24 mouse cellular contexts compared by ENCODE assay signal in the genomic region with DNA sequence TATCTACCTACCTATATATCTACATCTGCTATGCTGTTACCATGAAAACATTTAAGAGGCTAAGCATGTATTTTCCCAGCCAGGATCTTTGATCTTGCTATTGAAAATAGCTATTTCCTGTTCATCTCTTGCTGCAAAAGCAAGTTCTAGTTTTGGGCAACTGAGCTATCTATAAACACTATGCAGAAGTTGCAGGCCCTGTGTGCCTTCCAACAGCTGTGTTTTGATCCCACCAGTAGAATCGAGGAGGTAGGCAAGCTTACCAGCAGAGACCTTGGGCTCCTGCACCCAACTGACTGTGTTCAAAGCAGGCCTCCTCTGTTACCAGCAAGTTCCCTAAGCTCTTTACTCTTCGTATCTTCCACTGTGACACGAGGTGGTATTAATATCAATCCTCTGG.
A peak's percentile ranks its signal among the peaks of the same experiment; 100 is the strongest.
DNase-seq lines count a peak whose midpoint lies in the region; ATAC-seq and TF ChIP-seq lines count a peak whose summit lies in the region.
"Had no signal": no experiment of that assay in that cellular context is flagged by ENCODE, and none has a peak within 500 bp of the region (broad histone marks: within the 10 kb centered on the region; RNA-seq: fewer than 3 reads in every experiment).

No protein-coding gene starts in this region.

- no peak for TF ChIP-seq CTCF in intestine, postnatal 0 days (IDR thresholded peaks at IDR 0.05; ENCODE audit: low read depth)

- 69% methylated on average over 3 of the region's 3 CpGs for WGBS in embryonic facial prominence, embryonic 14.5 days
- 81% methylated on average over 3 of the region's 3 CpGs for WGBS in embryonic facial prominence, embryonic 10.5 days
- WGBS in intestine, embryonic 14.5 days = 80% methylated on average over 3 of the region's 3 CpGs
- 82% methylated on average over 3 of the region's 3 CpGs for WGBS in intestine, postnatal 0 days
- 51% methylated on average over 3 of the region's 3 CpGs for WGBS in midbrain, embryonic 13.5 days
- 75% methylated on average over 3 of the region's 3 CpGs for WGBS in midbrain, embryonic 10.5 days

- no peaks in the 10 kb centered on the region for H3K36me3 ChIP-seq in embryonic facial prominence, embryonic 14.5 days (ENCODE audit: control insufficient read depth, insufficient read depth, low read length)
- H3K36me3 ChIP-seq in embryonic facial prominence, embryonic 10.5 days (replicated peaks) = no peaks in the 10 kb centered on the region
- H3K36me3 ChIP-seq in intestine, embryonic 14.5 days (ENCODE audit: control insufficient read depth, insufficient read depth, low read length) = no peaks in the 10 kb centered on the region
- H3K36me3 ChIP-seq in intestine, postnatal 0 days (ENCODE audit: control insufficient read depth, insufficient read depth) = no peaks in the 10 kb centered on the region
- H3K36me3 ChIP-seq in midbrain, embryonic 13.5 days = peaks cover 5% of the 10 kb centered on the region
- no peaks in the 10 kb centered on the region for H3K36me3 ChIP-seq in midbrain, embryonic 10.5 days
- H3K36me3 ChIP-seq: forebrain, embryonic 15.5 days; G1E had no signal

- no peak overlapping the region for H3K9ac ChIP-seq in embryonic facial prominence, embryonic 14.5 days (ENCODE audit: low read depth, low read length)
- no peak overlapping the region for H3K9ac ChIP-seq in intestine, embryonic 14.5 days (ENCODE audit: low read length)
- no peak overlapping the region for H3K9ac ChIP-seq in intestine, postnatal 0 days (ENCODE audit: low read depth, low read length)
- no peak overlapping the region for H3K9ac ChIP-seq in midbrain, embryonic 13.5 days (replicated peaks)
- H3K9ac ChIP-seq: embryonic facial prominence, embryonic 13.5 days; forebrain, embryonic 13.5 days; forebrain, embryonic 15.5 days; forebrain, postnatal 0 days had no signal

- no peak overlapping the region for H3K4me3 ChIP-seq in embryonic facial prominence, embryonic 14.5 days (ENCODE audit: low read depth, low read length)
- H3K4me3 ChIP-seq in embryonic facial prominence, embryonic 10.5 days = no peak overlapping the region
- no peak overlapping the region for H3K4me3 ChIP-seq in intestine, embryonic 14.5 days (ENCODE audit: low read depth, low read length)
- H3K4me3 ChIP-seq in intestine, postnatal 0 days (ENCODE audit: low read depth, low read length) = no peak overlapping the region
- no peak overlapping the region for H3K4me3 ChIP-seq in midbrain, embryonic 13.5 days (replicated peaks)
- no peak overlapping the region for H3K4me3 ChIP-seq in midbrain, embryonic 10.5 days
- H3K4me3 ChIP-seq: embryonic facial prominence, embryonic 13.5 days; forebrain, embryonic 13.5 days; forebrain, embryonic 15.5 days had no signal

- 0 out of 2 replicates have a peak, but pooled peaks have one; percentile 66 for ATAC-seq in embryonic facial prominence, embryonic 14.5 days (ENCODE audit: low read depth)
- no peak for ATAC-seq in intestine, embryonic 14.5 days (replicated peaks; ENCODE audit: low FRiP score, low TSS enrichment, low read depth)
- ATAC-seq in intestine, postnatal 0 days = no peak
- ATAC-seq in midbrain, embryonic 13.5 days = no peak
- ATAC-seq: activated CD4-positive, CD25-positive, alpha-beta regulatory T cell, adult 4 months; CD4-positive, CD25-positive, alpha-beta regulatory T cell, adult 4 months; forebrain, embryonic 13.5 days; forebrain, embryonic 15.5 days; forebrain, postnatal 0 days; Patski had no signal

- no peak for DNase-seq in embryonic facial prominence, embryonic 14.5 days (ENCODE audit: low spot score)
- DNase-seq in embryonic facial prominence, embryonic 10.5 days (ENCODE audit: low spot score) = no peak
- peak; percentile 27 for DNase-seq in intestine, embryonic 14.5 days (ENCODE audit: low spot score)
- DNase-seq in midbrain, embryonic 10.5 days (ENCODE audit: low spot score) = no peak
- DNase-seq: adrenal gland, adult 8-10 months; adrenal gland, postnatal 14 days; adrenal gland, postnatal 36 days; B cell, adult 2 months; cerebellum, adult 11-12 months; cerebellum, adult 2 months; cerebellum, adult 9-10 months; cerebellum, postnatal 10 days; cerebellum, postnatal 25 days; forebrain, postnatal 0 days had no signal

- no peaks in the 10 kb centered on the region for H3K27me3 ChIP-seq in embryonic facial prominence, embryonic 14.5 days (replicated peaks; ENCODE audit: control insufficient read depth, insufficient read depth, low read length)
- no peaks in the 10 kb centered on the region for H3K27me3 ChIP-seq in embryonic facial prominence, embryonic 10.5 days (replicated peaks; ENCODE audit: low read depth, poor library complexity, severe bottlenecking)
- no peaks in the 10 kb centered on the region for H3K27me3 ChIP-seq in intestine, embryonic 14.5 days (replicated peaks; ENCODE audit: control insufficient read depth, insufficient read depth, low read length)
- no peaks in the 10 kb centered on the region for H3K27me3 ChIP-seq in intestine, postnatal 0 days (replicated peaks; ENCODE audit: control insufficient read depth, insufficient read depth, low read length)
- no peaks in the 10 kb centered on the region for H3K27me3 ChIP-seq in midbrain, embryonic 13.5 days
- no peaks in the 10 kb centered on the region for H3K27me3 ChIP-seq in midbrain, embryonic 10.5 days (ENCODE audit: low read depth, poor library complexity, severe bottlenecking)
- H3K27me3 ChIP-seq: CH12.LX; embryonic facial prominence, embryonic 13.5 days; forebrain, embryonic 13.5 days; forebrain, embryonic 15.5 days; Patski had no signal

- H3K9me3 ChIP-seq in embryonic facial prominence, embryonic 14.5 days (ENCODE audit: control insufficient read depth, low read length) = no peaks in the 10 kb centered on the region
- H3K9me3 ChIP-seq in embryonic facial prominence, embryonic 10.5 days = no peaks in the 10 kb centered on the region
- no peaks in the 10 kb centered on the region for H3K9me3 ChIP-seq in intestine, embryonic 14.5 days (ENCODE audit: control insufficient read depth, low read length)
- H3K9me3 ChIP-seq in intestine, postnatal 0 days (ENCODE audit: control insufficient read depth) = no peaks in the 10 kb centered on the region
- no peaks in the 10 kb centered on the region for H3K9me3 ChIP-seq in midbrain, embryonic 13.5 days
- no peaks in the 10 kb centered on the region for H3K9me3 ChIP-seq in midbrain, embryonic 10.5 days (replicated peaks)
- H3K9me3 ChIP-seq: embryonic facial prominence, embryonic 13.5 days; forebrain, embryonic 13.5 days; forebrain, embryonic 15.5 days had no signal

- H3K4me1 ChIP-seq in embryonic facial prominence, embryonic 14.5 days (ENCODE audit: control insufficient read depth, insufficient read depth, low read length) = no peaks in the 10 kb centered on the region
- H3K4me1 ChIP-seq in embryonic facial prominence, embryonic 10.5 days = peaks cover 7% of the 10 kb centered on the region
- H3K4me1 ChIP-seq in intestine, embryonic 14.5 days (replicated peaks; ENCODE audit: control insufficient read depth, insufficient read depth, low read length) = no peaks in the 10 kb centered on the region
- no peaks in the 10 kb centered on the region for H3K4me1 ChIP-seq in intestine, postnatal 0 days (replicated peaks; ENCODE audit: control insufficient read depth, insufficient read depth, low read length)
- peaks cover 21% of the 10 kb centered on the region for H3K4me1 ChIP-seq in midbrain, embryonic 13.5 days (replicated peaks)
- H3K4me1 ChIP-seq in midbrain, embryonic 10.5 days = peaks cover 10% of the 10 kb centered on the region
- H3K4me1 ChIP-seq: embryonic facial prominence, embryonic 13.5 days; forebrain, embryonic 13.5 days; forebrain, embryonic 15.5 days had no signal

- H3K4me2 ChIP-seq in embryonic facial prominence, embryonic 14.5 days (ENCODE audit: low read depth, low read length) = no peak overlapping the region
- no peak overlapping the region for H3K4me2 ChIP-seq in intestine, embryonic 14.5 days (ENCODE audit: low read length)
- no peak overlapping the region for H3K4me2 ChIP-seq in intestine, postnatal 0 days (replicated peaks; ENCODE audit: low read depth)
- H3K4me2 ChIP-seq in midbrain, embryonic 13.5 days (replicated peaks) = no peak overlapping the region
- H3K4me2 ChIP-seq: embryonic facial prominence, embryonic 13.5 days; forebrain, embryonic 13.5 days; forebrain, embryonic 15.5 days had no signal

- H3K27ac ChIP-seq in embryonic facial prominence, embryonic 14.5 days (replicated peaks; ENCODE audit: low read depth, low read length) = no peak overlapping the region
- H3K27ac ChIP-seq in embryonic facial prominence, embryonic 10.5 days (replicated peaks) = no peak overlapping the region
- no peak overlapping the region for H3K27ac ChIP-seq in intestine, embryonic 14.5 days (ENCODE audit: low read depth)
- H3K27ac ChIP-seq in intestine, postnatal 0 days (ENCODE audit: low read depth, low read length) = no peak overlapping the region
- peak overlapping the region; percentile 67 for H3K27ac ChIP-seq in midbrain, embryonic 13.5 days
- no peak overlapping the region for H3K27ac ChIP-seq in midbrain, embryonic 10.5 days (replicated peaks)
- H3K27ac ChIP-seq: embryonic facial prominence, embryonic 13.5 days; forebrain, embryonic 13.5 days; forebrain, embryonic 15.5 days had no signal
